Mouse (Mus musculus): ENCODE measurements at regions not wholly inside any gene's neighbourhood (a gene's known extent, or its start where the extent isn't known, plus 50 kb on each side); places are given as distances from the start of the nearest gene placed in this dataset.

DNA sequence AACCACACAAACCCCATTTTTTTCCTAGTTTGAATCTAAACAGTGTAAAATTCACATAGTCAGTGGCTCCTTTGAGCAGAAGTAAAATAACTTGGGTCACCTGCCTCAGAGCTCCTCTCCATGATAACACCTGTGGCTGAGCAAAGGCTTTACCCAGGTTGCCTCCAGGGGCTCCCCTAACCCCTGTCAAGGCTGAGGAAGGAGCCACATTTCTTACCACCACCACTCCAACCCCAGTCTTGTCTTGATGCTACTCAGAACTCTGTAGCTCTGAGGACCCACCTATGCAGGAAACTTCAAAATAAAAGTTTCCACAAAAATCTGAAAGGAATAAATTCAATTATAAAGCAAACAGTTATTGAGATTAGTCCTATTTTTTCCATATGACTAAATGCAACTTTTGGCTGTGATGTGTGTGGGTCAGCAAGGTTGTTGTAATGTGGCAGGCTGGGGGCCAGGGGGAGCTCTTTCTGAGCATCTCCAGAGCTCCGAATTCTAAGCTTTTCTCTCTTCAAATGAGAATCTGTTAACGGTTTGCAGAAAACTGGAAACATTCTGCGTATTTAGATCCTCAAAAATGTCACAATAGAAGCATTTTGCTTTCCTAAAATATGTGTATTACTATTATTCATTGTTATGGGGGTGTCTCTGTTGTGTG is 159.0 kb upstream of the Dusp10 start:
- TF ChIP-seq CTCF (IDR thresholded peaks at IDR 0.05; ENCODE audit: low read depth, low read length) (no peak), POLR2A (IDR thresholded peaks at IDR 0.05; ENCODE audit: borderline replicate concordance, low read depth, low read length) (no peak)

All from bone marrow macrophage, adult 2 months (primary cell).